Mouse (Mus musculus) heart, adult 18-20 months (tissue): ENCODE results near the gene Yju2. TPM values are rescaled to one million over a fixed set of nuclear protein-coding genes. Genes with fewer than 3 reads are reported as not detected.
A peak's percentile ranks its signal among the peaks of the same experiment; 100 is the strongest.
"Not testable (repeated sequence)": the region's sequence is repeated elsewhere in the genome, so short reads cannot be mapped to it uniquely, and the experiment has no call there.

ENCODE experiments used
- DNase-seq, 2 experiments: peaks; one replicate each; pipeline ENCODE4 v3.0.0; 2021 to 2022; ENCODE audit warnings: mixed read lengths in 1 of 2
- long read RNA-seq, 2 experiments: library from polyadenylated mRNA; stranded (forward); transcript quantifications; one replicate each; pipeline ENCODE4 v2.0.0; 2021
- total RNA-seq, 2 experiments: library from RNA; stranded (reverse); gene quantifications; 2 replicates each; pipeline ENCODE4 v1.2.3; 2021

The Yju2 gene
- 1 to 10 TPM; 7.5 to 8.6 TPM for total RNA-seq
- long read RNA-seq, experiment 1, partial matches to known transcripts: 1 of 2 reads
- long read RNA-seq, experiment 1, other reads (novel, unspliced or antisense): 1 of 2 reads
- long read RNA-seq, experiment 2, partial matches to known transcripts: 1 of 2 reads
- long read RNA-seq, experiment 2, other reads (novel, unspliced or antisense): 0 of 2 reads

GRCm38 (mm10) chr17:55958918-55959728, at the start of gene Yju2:
Gene Yju2 (plus strand): TSS chr17:55959099.
- peak; percentile 96 to 99 for DNase-seq

- DNase-seq: peak; percentile 32 to 37
Measured at GRCm38 (mm10) chr17:55931553-55932502, 27.1 kb upstream of the Yju2 start.

GRCm38 (mm10) chr17:55932635-55933034, 26.3 kb upstream of the Yju2 start:
- no peak for DNase-seq

- no peak for DNase-seq
Measured at GRCm38 (mm10) chr17:55933191-55933590, 25.7 kb upstream of the Yju2 start.

- not testable (repeated sequence) for DNase-seq
Measured at GRCm38 (mm10) chr17:55944387-55944865, 14.5 kb upstream of the Yju2 start.

GRCm38 (mm10) chr17:55944866-55945682, 13.8 kb upstream of the Yju2 start:
- peak; percentile 96 to 98 for DNase-seq

GRCm38 (mm10) chr17:55945696-55946095, 13.2 kb upstream of the Yju2 start:
- DNase-seq: no peak

- DNase-seq: no peak
Measured at GRCm38 (mm10) chr17:55948647-55949046, 10.3 kb upstream of the Yju2 start.

GRCm38 (mm10) chr17:55949400-55949799, 9.5 kb upstream of the Yju2 start, which contains the start of gene Zfp119b:
Gene Zfp119b (minus strand): TSS chr17:55949500.
- DNase-seq: no peak

- no peak for DNase-seq
Measured at GRCm38 (mm10) chr17:55950601-55951000, 8.3 kb upstream of the Yju2 start.

GRCm38 (mm10) chr17:55952041-55952440, 6.9 kb upstream of the Yju2 start:
- DNase-seq: no peak

GRCm38 (mm10) chr17:55952447-55953027, 6.4 kb upstream of the Yju2 start, which contains the start of gene Ebi3:
Gene Ebi3 (plus strand): TSS chr17:55952640.
- DNase-seq: peak in 1 of 2 experiments; percentile 45

- DNase-seq: no peak
Measured at GRCm38 (mm10) chr17:55953751-55954150, 5.1 kb upstream of the Yju2 start.

GRCm38 (mm10) chr17:55954229-55954628, 4.7 kb upstream of the Yju2 start:
- DNase-seq: no peak

GRCm38 (mm10) chr17:55956129-55956528, 2.8 kb upstream of the Yju2 start:
- DNase-seq: no peak

GRCm38 (mm10) chr17:55956591-55956990, 2.3 kb upstream of the Yju2 start:
- DNase-seq: no peak

- peak; percentile 53 to 86 for DNase-seq
Measured at GRCm38 (mm10) chr17:55957168-55957567, 1.7 kb upstream of the Yju2 start.

GRCm38 (mm10) chr17:55957726-55958583, 944 bp upstream of the Yju2 start:
- no peak for DNase-seq

GRCm38 (mm10) chr17:55958584-55958886, 364 bp upstream of the Yju2 start:
- DNase-seq: no peak
